Mouse (Mus musculus) kidney, postnatal 0 days (tissue): Measurements from ENCODE around the gene Opa3. TPM values are rescaled to one million over a fixed set of nuclear protein-coding genes. Genes with fewer than 3 reads are reported as not detected.
A peak's percentile ranks its signal among the peaks of the same experiment; 100 is the strongest.

ENCODE experiments used
- ATAC-seq: fragments of 200-750 bp; cut with Nextera tagmentation; replicated peaks from 2 replicates; pipeline ENCODE4 v1.8.0; 2017; ENCODE audit warnings: low read depth, moderate number of reproducible peaks, moderate TSS enrichment, moderate library complexity; ENCODE audit not compliant: low FRiP score
- DNase-seq: peaks from one replicate; pipeline ENCODE4 v3.0.0-alpha.2; 2016; ENCODE audit warnings: low spot score
- H3K27ac ChIP-seq: fragments of 300-500 bp; sonication (generic); 2 replicates; pipeline ENCODE4 v1.5.1; 2014; ENCODE audit warnings: mild to moderate bottlenecking
- H3K27me3 ChIP-seq: fragments of 300-500 bp; sonication (generic); 2 replicates; pipeline ENCODE4 v1.6.1; 2014; ENCODE audit warnings: low read length, mixed read lengths; ENCODE audit not compliant: insufficient read depth
- H3K36me3 ChIP-seq: fragments of 300-500 bp; sonication (generic); 2 replicates; pipeline ENCODE4 v1.6.1; 2014; ENCODE audit warnings: low read length, mixed read lengths; ENCODE audit not compliant: insufficient read depth
- H3K4me1 ChIP-seq: fragments of 300-500 bp; sonication (generic); replicated peaks from 2 replicates; pipeline ENCODE4 v1.6.1; 2014; ENCODE audit warnings: antibody characterized with exemption, low read length, mixed read lengths; ENCODE audit not compliant: insufficient read depth
- H3K4me2 ChIP-seq: fragments of 300-500 bp; sonication (generic); 2 replicates; pipeline ENCODE4 v1.6.1; 2014; ENCODE audit warnings: mild to moderate bottlenecking, low read length, moderate library complexity, mixed read lengths
- H3K4me3 ChIP-seq: fragments of 300-500 bp; sonication (generic); replicated peaks from 2 replicates; pipeline ENCODE4 v1.5.1; 2014; ENCODE audit warnings: low read depth, low read length
- H3K9ac ChIP-seq: fragments of 300-500 bp; sonication (generic); 2 replicates; pipeline ENCODE4 v1.6.1; 2014; ENCODE audit warnings: low read depth, low read length
- H3K9me3 ChIP-seq: fragments of 300-500 bp; sonication (generic); replicated peaks from 2 replicates; pipeline ENCODE4 v1.6.1; 2016; ENCODE audit warnings: low read length, inconsistent platforms, mixed read lengths
- CTCF ChIP-seq: IDR thresholded peaks from 2 replicates; pipeline ENCODE4 v1.5.1; 2016; ENCODE audit warnings: antibody characterized with exemption, low read depth, mild to moderate bottlenecking, moderate library complexity
- WGBS: fragments of 180-500 bp; shearing (Covaris S2); extraction: QIAGEN DNeasy Blood & Tissue Kit; methylation state at CpG from one replicate; pipeline ENCODE4 v1.1.7; 2014; 5-methylcytosine and 5-hydroxymethylcytosine counted together
- polyA plus RNA-seq: library from polyadenylated mRNA; unstranded; fragments of >200 nt; fragmentation: Nextera tagmentation; extraction: Ambion mirVana; gene quantifications from 2 replicates; pipeline ENCODE4 v1.2.1, GENCODE M21; 2015

The Opa3 gene
- polyA plus RNA-seq, 1 experiment from 2014 or later = 30.4 TPM

- H3K9ac ChIP-seq = peak overlapping the region; percentile 28
- 0 out of 2 replicates have a peak, but pooled peaks cover 5% of the 10 kb centered on the region for H3K4me1 ChIP-seq
- ATAC-seq = peak; percentile 51; the same call in 1 of the 2 replicates
- H3K9me3 ChIP-seq = no peaks in the 10 kb centered on the region
- H3K4me2 ChIP-seq = peak overlapping the region; percentile 50
- DNase-seq = peak; percentile 95
- H3K36me3 ChIP-seq = no peaks in the 10 kb centered on the region
- peak overlapping the region; percentile 19 for H3K4me3 ChIP-seq
- peak; percentile 92 for TF ChIP-seq CTCF
- H3K27me3 ChIP-seq = no peaks in the 10 kb centered on the region
- 15% methylated on average over 21 of the region's 22 CpGs for WGBS
- no peak overlapping the region for H3K27ac ChIP-seq
Measured at GRCm38 (mm10) chr7:19295503-19296185, 67.5 kb downstream of the Opa3 start.

- Histone ChIP-seq H3K4me3 (no peak overlapping the region), H3K4me2 (no peak overlapping the region), H3K9ac (no peak overlapping the region), H3K9me3 (no peaks in the 10 kb centered on the region), H3K36me3 (no peaks in the 10 kb centered on the region), H3K4me1 (peaks cover 4% of the 10 kb centered on the region; the same call in 1 of the 2 replicates), H3K27me3 (peaks cover 3% of the 10 kb centered on the region; the same call in 1 of the 2 replicates), H3K27ac (no peak overlapping the region)
- ATAC-seq = no peak
- WGBS = 90% methylated on average over 6 of the region's 6 CpGs
- peak; percentile 28; the same call in 1 of the 2 replicates for TF ChIP-seq CTCF
- DNase-seq = no peak
Measured at GRCm38 (mm10) chr7:19297034-19297433, 68.9 kb downstream of the Opa3 start.

- Histone ChIP-seq H3K27me3 (peaks cover 10% of the 10 kb centered on the region; the same call in 1 of the 2 replicates), H3K36me3 (no peaks in the 10 kb centered on the region), H3K27ac (no peak overlapping the region), H3K9ac (no peak overlapping the region), H3K9me3 (no peaks in the 10 kb centered on the region), H3K4me3 (no peak overlapping the region), H3K4me2 (no peak overlapping the region), H3K4me1 (peaks cover 4% of the 10 kb centered on the region; the same call in 1 of the 2 replicates)
- WGBS = 91% methylated on average over 5 of the region's 5 CpGs
- DNase-seq (no peak), ATAC-seq (no peak)
- no peak for TF ChIP-seq CTCF
Measured at GRCm38 (mm10) chr7:19297794-19298193, 69.7 kb downstream of the Opa3 start.

- Histone ChIP-seq H3K36me3 (no peaks in the 10 kb centered on the region), H3K9ac (no peak overlapping the region), H3K9me3 (no peaks in the 10 kb centered on the region), H3K4me3 (no peak overlapping the region), H3K27me3 (peaks cover 19% of the 10 kb centered on the region), H3K4me2 (no peak overlapping the region), H3K4me1 (peaks cover 4% of the 10 kb centered on the region; the same call in 1 of the 2 replicates), H3K27ac (no peak overlapping the region)
- 23% methylated on average over 3 of the region's 3 CpGs for WGBS
- DNase-seq (peak; percentile 65), ATAC-seq (no peak)
- TF ChIP-seq CTCF = peak; percentile 79
Measured at GRCm38 (mm10) chr7:19299194-19299593, 71.1 kb downstream of the Opa3 start.

GRCm38 (mm10) chr7:19300501-19301421 lies 72.6 kb downstream of the Opa3 start:
- no peaks in the 10 kb centered on the region for H3K36me3 ChIP-seq
- TF ChIP-seq CTCF = peak; percentile 89
- H3K27me3 ChIP-seq = peaks cover 27% of the 10 kb centered on the region
- WGBS = under 1% methylated on average over 29 of the region's 29 CpGs
- no peaks in the 10 kb centered on the region for H3K9me3 ChIP-seq
- ATAC-seq = peak; percentile 59
- peak; percentile 87 for DNase-seq
- H3K27ac ChIP-seq = no peak overlapping the region
- H3K9ac ChIP-seq = peak overlapping the region; percentile 47; the same call in 1 of the 2 replicates
- H3K4me3 ChIP-seq = peak overlapping the region; percentile 40
- H3K4me2 ChIP-seq = peak overlapping the region; percentile 51
- H3K4me1 ChIP-seq = peaks cover 4% of the 10 kb centered on the region; the same call in 1 of the 2 replicates
